Mouse (Mus musculus): ENCODE results near the gene Hyal3. TPM values are rescaled to one million over a fixed set of nuclear protein-coding genes. Genes with fewer than 3 reads are reported as not detected.

The Hyal3 gene
- total RNA-seq, 1 experiment: 0.54 TPM

- H3K36me3 ChIP-seq (ENCODE audit: control insufficient read depth, insufficient read depth, low read length, poor library complexity, severe bottlenecking): peaks cover 26% of the 10 kb centered on the region
- H3K9ac ChIP-seq (ENCODE audit: insufficient read depth, low read depth, low read length, poor library complexity, severe bottlenecking): peak overlapping the region; percentile 65
- peaks cover 2 to 32% of the 10 kb centered on the region in 2 experiments; a peak in 3 of 4 replicates for H3K4me1 ChIP-seq (ENCODE audit: control insufficient read depth in 2 of 2, insufficient read depth in 2 of 2, low read length in 2 of 2, poor library complexity in 1 of 2)
- no peak overlapping the region for H3K27ac ChIP-seq (ENCODE audit: insufficient read depth, low read depth, low read length, poor library complexity, severe bottlenecking)
- no peaks in the 10 kb centered on the region for H3K9me3 ChIP-seq (ENCODE audit: control insufficient read depth, insufficient read depth, low read depth, low read length)
- peak; percentile 87 for DNase-seq (ENCODE audit: low read depth, low spot score)
- in situ Hi-C loops (cut with MboI; ENCODE audit: low sequenced_read_pairs in 2 of 2, unreplicated experiment in 2 of 2): no loop called here
- no peak for TF ChIP-seq CHD2 (IDR thresholded peaks at IDR 0.05; ENCODE audit: low read depth, low read length)
- TF ChIP-seq MAFK (IDR thresholded peaks at IDR 0.05; ENCODE audit: insufficient read depth, low read depth, low read length): 0 out of 2 replicates have a peak, but pooled peaks have one; percentile 20
- no peak; the same call in 1 of the 2 replicates for TF ChIP-seq HCFC1 (IDR thresholded peaks at IDR 0.05; ENCODE audit: borderline replicate concordance, insufficient read depth, low read length)
- peak overlapping the region; percentile 51 to 59 for H3K4me3 ChIP-seq (ENCODE audit: insufficient read depth in 1 of 2, low read depth in 1 of 2, low read length in 2 of 2, poor library complexity in 1 of 2, severe bottlenecking in 1 of 2)
Measured at GRCm38 (mm10) chr9:107612191-107612944, 31.8 kb downstream of the Hyal3 start.

GRCm38 (mm10) chr9:107612945-107613569 lies 32.4 kb downstream of the Hyal3 start:
- in situ Hi-C loops (cut with MboI; ENCODE audit: low sequenced_read_pairs in 2 of 2, unreplicated experiment in 2 of 2): no loop called here

GRCm38 (mm10) chr9:107615035-107615434 lies 34.4 kb downstream of the Hyal3 start:
- in situ Hi-C loops (cut with MboI; ENCODE audit: low sequenced_read_pairs in 2 of 2, unreplicated experiment in 2 of 2): no loop called here
- peaks cover 48% of the 10 kb centered on the region for H3K36me3 ChIP-seq (ENCODE audit: control insufficient read depth, insufficient read depth, low read length, poor library complexity, severe bottlenecking)
- H3K27ac ChIP-seq (ENCODE audit: insufficient read depth, low read depth, low read length, poor library complexity, severe bottlenecking): no peak overlapping the region
- TF ChIP-seq CHD2 (IDR thresholded peaks at IDR 0.05; ENCODE audit: low read depth, low read length) (no peak), MAFK (IDR thresholded peaks at IDR 0.05; ENCODE audit: insufficient read depth, low read depth, low read length) (no peak), ZNF384 (IDR thresholded peaks at IDR 0.05; ENCODE audit: low read depth, low read length) (no peak), HCFC1 (IDR thresholded peaks at IDR 0.05; ENCODE audit: borderline replicate concordance, insufficient read depth, low read length) (no peak), ZC3H11A (IDR thresholded peaks at IDR 0.05; ENCODE audit: borderline replicate concordance, low read depth, low read length) (no peak)
- no peaks in the 10 kb centered on the region for H3K9me3 ChIP-seq (ENCODE audit: control insufficient read depth, insufficient read depth, low read depth, low read length)
- no peak overlapping the region for H3K9ac ChIP-seq (ENCODE audit: insufficient read depth, low read depth, low read length, poor library complexity, severe bottlenecking)
- DNase-seq (ENCODE audit: low read depth, low spot score): no peak
- H3K4me3 ChIP-seq (ENCODE audit: insufficient read depth in 1 of 2, low read depth in 1 of 2, low read length in 2 of 2, poor library complexity in 1 of 2, severe bottlenecking in 1 of 2): no peak overlapping the region
- peaks cover 1 to 18% of the 10 kb centered on the region in 2 experiments; a peak in 3 of 4 replicates for H3K4me1 ChIP-seq (ENCODE audit: control insufficient read depth in 2 of 2, insufficient read depth in 2 of 2, low read length in 2 of 2, poor library complexity in 1 of 2)

More at GRCm38 (mm10) chr9:107612945-107613569, 32.4 kb downstream of the Hyal3 start:
- H3K9ac ChIP-seq (ENCODE audit: insufficient read depth, low read depth, low read length, poor library complexity, severe bottlenecking): no peak overlapping the region
- no peak for DNase-seq (ENCODE audit: low read depth, low spot score)
- no peak overlapping the region; the same call in 1 of the 2 replicates for H3K27ac ChIP-seq (ENCODE audit: insufficient read depth, low read depth, low read length, poor library complexity, severe bottlenecking)
- 0 out of 4 replicates have a peak overlapping the region, but pooled peaks of 1 of the 2 experiments have one; percentile 15 for H3K4me3 ChIP-seq (ENCODE audit: insufficient read depth in 1 of 2, low read depth in 1 of 2, low read length in 2 of 2, poor library complexity in 1 of 2, severe bottlenecking in 1 of 2)
- no peak for TF ChIP-seq CHD2 (IDR thresholded peaks at IDR 0.05; ENCODE audit: low read depth, low read length)
- no peak for TF ChIP-seq MAFK (IDR thresholded peaks at IDR 0.05; ENCODE audit: insufficient read depth, low read depth, low read length)
- TF ChIP-seq ZC3H11A (IDR thresholded peaks at IDR 0.05; ENCODE audit: borderline replicate concordance, low read depth, low read length): no peak
- TF ChIP-seq HCFC1 (IDR thresholded peaks at IDR 0.05; ENCODE audit: borderline replicate concordance, insufficient read depth, low read length): no peak
- TF ChIP-seq ZNF384 (IDR thresholded peaks at IDR 0.05; ENCODE audit: low read depth, low read length): no peak
- H3K9me3 ChIP-seq (ENCODE audit: control insufficient read depth, insufficient read depth, low read depth, low read length): no peaks in the 10 kb centered on the region
- H3K36me3 ChIP-seq (ENCODE audit: control insufficient read depth, insufficient read depth, low read length, poor library complexity, severe bottlenecking): peaks cover 29% of the 10 kb centered on the region
- H3K4me1 ChIP-seq (ENCODE audit: control insufficient read depth in 2 of 2, insufficient read depth in 2 of 2, low read length in 2 of 2, poor library complexity in 1 of 2): peaks cover 1 to 32% of the 10 kb centered on the region in 2 experiments; a peak in 3 of 4 replicates

DNA sequence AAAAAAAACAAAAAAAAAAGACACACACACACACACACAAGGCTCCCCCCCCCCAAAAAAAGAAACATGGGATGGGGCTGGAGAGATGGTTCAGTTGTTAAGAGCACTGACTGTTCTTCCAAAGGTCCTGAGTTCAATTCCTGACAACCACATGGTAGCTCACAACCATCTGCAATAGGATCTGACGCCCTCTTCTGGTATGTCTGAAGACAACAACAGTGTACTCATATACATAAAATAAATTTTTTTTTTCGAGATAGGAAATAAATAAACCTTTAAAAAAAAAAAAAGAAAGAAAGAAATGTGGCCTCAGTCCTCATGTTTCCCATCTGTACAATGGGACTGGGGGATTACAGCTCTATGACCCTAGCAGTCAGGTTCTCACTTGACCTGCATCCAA lies 36.8 kb downstream of the Hyal3 start:
- peaks cover 0 to 11% of the 10 kb centered on the region in 2 experiments; a peak in 2 of 4 replicates for H3K4me1 ChIP-seq (ENCODE audit: control insufficient read depth in 2 of 2, insufficient read depth in 2 of 2, low read length in 2 of 2, poor library complexity in 1 of 2)
- in situ Hi-C loops (cut with MboI; ENCODE audit: low sequenced_read_pairs in 2 of 2, unreplicated experiment in 2 of 2): no loop called here
- no peaks in the 10 kb centered on the region for H3K9me3 ChIP-seq (ENCODE audit: control insufficient read depth, insufficient read depth, low read depth, low read length)
- no peak for DNase-seq (ENCODE audit: low read depth, low spot score)
- no peak overlapping the region for H3K9ac ChIP-seq (ENCODE audit: insufficient read depth, low read depth, low read length, poor library complexity, severe bottlenecking)
- peaks cover 52% of the 10 kb centered on the region for H3K36me3 ChIP-seq (ENCODE audit: control insufficient read depth, insufficient read depth, low read length, poor library complexity, severe bottlenecking)
- no peak overlapping the region for H3K27ac ChIP-seq (ENCODE audit: insufficient read depth, low read depth, low read length, poor library complexity, severe bottlenecking)
- no peak for TF ChIP-seq HCFC1 (IDR thresholded peaks at IDR 0.05; ENCODE audit: borderline replicate concordance, insufficient read depth, low read length)
- no peak for TF ChIP-seq MAFK (IDR thresholded peaks at IDR 0.05; ENCODE audit: insufficient read depth, low read depth, low read length)
- no peak for TF ChIP-seq ZNF384 (IDR thresholded peaks at IDR 0.05; ENCODE audit: low read depth, low read length)
- TF ChIP-seq CHD2 (IDR thresholded peaks at IDR 0.05; ENCODE audit: low read depth, low read length): no peak
- no peak for TF ChIP-seq ZC3H11A (IDR thresholded peaks at IDR 0.05; ENCODE audit: borderline replicate concordance, low read depth, low read length)
- no peak overlapping the region for H3K4me3 ChIP-seq (ENCODE audit: insufficient read depth in 1 of 2, low read depth in 1 of 2, low read length in 2 of 2, poor library complexity in 1 of 2, severe bottlenecking in 1 of 2)

Measured in ES-E14 (cell line).